Mouse (Mus musculus): ENCODE data around the gene Adgrg3.

The Adgrg3 gene

DNA sequence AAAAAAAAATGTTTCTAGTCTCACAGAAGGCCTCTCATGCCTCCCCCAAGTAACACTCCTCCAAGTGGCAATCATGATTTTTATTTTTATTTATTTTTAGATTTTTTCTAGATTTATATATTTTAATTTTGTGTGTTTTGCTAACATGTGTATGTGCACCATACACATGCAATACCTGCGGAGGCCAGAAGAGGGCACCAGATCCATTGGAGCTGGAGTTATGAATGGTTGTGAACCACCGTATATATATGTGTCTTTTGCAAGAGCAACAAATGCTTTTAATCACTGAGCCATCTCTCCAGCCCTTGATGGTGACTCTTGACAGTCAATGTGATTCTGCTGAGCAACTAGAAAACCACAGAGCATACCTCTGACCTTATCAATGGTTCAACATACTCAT lies 7.9 kb downstream of the Adgrg3 start:
- DNase-seq (ENCODE audit: low read depth, low spot score) = peak; percentile 17

DNA sequence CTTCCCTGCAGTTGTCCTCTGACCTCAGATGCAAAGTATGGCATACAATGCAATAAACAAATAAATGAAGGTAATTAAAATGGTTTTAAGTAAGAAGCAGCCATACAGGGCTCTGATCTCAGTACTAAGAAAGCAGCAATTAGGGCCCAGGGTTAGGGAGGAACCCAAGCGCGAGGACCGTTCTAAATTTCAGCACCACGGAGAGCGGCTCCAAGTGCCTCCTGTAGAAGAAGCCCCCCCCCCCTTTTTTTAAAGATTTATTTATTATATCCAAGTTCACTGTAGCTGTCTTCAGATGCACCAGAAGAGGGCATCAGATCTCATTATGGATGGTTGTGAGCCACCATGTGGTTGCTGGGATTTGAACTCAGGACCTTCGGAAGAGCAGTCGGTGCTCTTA lies 10.9 kb downstream of the Adgrg3 start:
- peak; percentile 10 for DNase-seq (ENCODE audit: low read depth, low spot score)

DNA sequence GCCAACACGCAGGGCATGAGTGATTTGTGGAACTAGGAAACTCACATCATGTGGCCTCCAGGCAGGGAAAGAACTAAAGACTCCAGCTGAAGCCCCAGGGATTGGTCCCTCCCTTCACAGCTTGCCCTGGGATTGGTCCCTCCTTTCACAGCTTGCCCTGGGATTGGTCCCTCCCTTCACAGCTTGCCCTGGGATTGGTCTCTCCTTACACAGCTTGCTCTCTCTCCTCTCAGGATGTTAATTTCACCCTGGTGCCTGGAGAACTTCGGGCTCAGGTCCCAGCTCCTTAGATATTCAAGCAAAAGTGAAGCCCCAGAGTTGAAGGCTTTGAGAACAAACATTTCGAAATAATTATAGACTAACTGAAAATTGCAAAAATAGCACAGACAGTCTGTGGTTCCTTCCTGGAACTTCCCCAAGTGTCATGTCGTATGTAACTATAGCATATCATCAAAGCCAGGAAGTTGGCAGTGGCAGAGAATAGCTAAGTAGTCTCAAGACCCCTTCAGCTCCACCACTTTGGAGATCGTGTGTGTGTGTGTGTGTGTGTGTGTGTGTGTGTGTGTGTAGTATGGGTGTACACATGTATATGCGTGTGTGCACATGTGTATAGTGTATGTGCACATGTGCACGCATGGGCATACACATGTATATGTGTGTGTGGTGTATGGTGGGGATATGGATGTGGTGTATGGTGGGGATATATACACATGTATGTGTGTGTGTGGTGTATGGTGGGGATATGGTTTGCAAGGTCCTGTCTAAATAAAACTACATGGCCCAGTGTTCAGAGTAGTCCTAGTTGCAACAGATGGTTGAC lies 19.8 kb downstream of the Adgrg3 start:
- no peak for DNase-seq (ENCODE audit: low read depth, low spot score)

DNA sequence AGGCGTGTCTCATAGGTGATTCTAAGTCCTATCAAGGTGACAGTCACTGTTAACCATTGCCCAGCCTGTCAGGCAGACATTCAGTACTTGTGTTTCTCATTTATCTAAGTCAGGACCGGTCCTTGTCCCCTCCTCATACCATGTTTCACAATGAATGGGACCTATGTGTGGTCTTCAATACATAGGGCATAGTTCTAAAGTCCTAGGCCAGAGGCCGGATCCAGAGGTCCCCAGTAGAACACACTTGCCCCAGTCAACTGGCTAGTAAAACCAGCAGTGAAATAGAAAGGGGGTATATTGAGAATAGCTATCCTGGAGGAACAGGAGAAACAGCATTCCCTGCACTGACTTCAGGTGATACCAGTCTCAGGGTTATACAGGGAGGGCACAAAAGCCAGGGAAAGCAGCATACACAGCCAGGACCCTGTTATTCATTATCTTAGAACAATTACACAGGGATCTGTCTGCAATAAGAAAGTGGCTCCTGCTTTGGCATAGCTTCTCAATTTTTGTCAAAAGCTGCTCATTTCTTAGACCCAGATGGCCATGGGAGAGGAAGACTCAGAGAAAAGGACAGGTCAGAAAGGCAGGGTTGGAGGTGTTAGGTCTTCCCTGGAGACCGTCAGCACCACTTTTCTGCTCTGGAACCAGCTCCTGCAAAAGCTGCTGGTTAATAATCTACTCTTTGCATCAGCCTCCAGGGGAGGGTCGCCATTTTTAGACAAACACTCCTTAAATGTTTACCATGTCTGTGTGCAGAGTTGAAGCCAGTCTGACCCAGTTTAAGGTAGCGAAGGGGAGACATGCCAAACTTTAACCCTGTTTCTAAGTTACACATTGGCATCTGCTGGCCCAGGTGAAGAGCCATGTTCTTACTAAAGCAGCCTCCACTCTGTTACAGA lies 24.6 kb downstream of the Adgrg3 start:
- no peak for DNase-seq (ENCODE audit: low read depth, low spot score)

DNA sequence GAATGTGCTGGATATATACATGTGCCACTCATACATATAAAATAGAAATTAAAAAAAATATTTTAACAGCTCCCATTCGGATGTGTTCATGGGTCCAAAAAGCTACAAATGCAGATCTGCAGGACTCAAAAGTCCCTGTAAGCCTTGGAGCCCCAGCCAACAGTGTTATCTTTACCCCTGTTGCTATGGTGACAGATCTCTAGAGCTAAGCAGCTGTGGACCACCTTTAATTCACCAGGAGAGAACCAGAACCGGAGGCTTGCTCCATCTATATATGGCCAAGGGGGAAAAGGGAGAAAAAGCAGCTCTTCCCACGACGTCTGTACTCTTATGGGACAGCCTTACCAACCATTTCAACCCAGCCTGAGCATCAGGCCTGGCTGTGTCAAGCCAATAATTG lies 27.3 kb downstream of the Adgrg3 start:
- no peak for DNase-seq (ENCODE audit: low read depth, low spot score)

DNA sequence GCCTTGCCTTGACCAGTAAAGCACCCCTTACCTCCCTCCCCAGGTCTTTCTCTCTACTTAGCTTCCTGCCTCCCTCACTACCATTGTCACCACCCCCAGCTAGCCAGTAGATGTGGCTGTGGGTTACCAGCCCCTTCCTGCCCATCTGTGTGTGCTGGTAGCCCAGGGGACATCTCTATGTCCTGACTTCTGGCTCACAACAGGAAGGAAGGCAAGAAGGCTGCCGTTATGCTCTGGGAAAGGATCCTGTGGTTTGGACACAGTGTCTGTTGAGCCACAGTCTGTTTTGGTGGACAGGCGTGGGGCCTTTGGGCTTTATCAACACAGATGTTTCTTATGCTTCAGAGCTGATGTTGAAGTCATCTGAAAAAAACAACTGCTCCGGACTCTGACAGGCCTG lies 29.5 kb downstream of the Adgrg3 start:
- no peak for DNase-seq (ENCODE audit: low read depth, low spot score)

DNA sequence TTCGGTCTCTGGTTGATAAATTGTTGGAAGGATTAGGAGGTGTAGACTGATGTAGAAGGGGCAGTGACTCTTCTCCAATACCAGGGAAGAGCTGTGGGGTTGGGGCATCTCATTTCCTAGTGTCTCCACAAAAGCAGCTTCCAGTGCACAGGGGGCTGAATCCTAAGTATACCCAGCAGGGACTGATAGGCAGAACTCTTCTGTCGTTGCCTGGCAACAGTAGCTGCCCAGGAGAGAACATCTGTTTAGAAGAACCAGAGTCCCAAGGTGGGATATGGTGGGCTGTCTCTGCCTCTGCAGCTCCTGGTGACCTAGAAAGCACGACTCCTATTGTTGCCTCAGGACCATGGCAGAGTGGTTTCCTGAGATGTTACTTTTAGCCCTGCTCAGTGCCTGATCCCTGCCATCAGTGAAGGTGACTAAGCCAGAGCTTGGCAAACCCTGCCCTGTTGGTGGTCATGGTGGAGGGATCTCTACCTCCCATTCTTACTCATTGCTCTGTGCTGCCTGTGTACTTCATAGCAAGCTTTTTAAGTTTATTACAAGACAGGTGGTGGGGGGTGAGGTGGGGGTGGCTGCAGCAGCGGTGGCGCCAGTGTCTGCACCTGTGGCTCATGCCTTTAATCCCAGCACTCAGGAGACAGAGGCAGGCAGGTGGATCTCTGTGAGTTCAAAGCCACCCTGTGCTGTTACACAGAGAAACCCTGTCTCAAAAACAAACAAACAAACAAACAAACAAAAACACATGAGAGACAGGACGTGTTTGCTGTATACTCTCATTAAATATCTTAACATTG lies 30.6 kb downstream of the Adgrg3 start:
- DNase-seq (ENCODE audit: low read depth, low spot score) = no peak

DNA sequence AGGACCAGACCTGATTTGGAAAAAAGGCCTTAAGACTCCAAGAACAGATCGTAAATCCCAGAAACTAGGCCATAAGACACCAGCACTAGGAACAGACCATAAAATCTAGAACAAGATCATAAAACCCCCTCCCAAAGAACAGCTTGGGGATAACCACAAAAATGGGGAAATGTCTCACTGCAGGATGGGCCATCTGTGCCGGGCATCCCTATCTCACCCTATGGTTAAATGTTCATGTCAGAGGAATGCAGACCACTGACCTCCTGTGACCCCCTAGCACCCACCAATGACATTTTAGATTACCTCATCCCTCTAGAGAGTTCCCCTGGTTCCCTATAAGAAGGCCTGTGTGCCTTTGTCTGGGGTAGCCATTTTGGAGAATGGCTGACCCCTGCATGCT lies 32.1 kb downstream of the Adgrg3 start:
- DNase-seq (ENCODE audit: low read depth, low spot score) = no peak

DNA sequence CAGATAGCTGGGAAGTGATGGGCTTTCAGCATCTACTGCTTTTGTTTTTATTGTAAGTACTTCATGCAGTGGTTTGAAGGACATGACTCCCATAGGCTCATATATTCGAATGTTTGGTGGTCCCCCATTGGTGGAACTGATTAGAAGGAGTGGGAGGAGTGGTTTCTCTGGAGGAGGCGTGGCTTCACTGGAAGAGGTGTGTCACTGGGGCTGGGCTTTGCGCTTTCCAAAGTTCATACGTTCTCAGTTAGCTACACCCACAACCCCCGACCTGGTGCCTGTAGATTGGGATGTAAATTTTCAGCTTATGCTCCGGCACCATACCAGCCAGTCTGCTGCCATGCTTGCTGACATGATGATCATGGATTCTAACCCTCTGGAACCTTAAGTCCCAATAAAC lies 36.9 kb downstream of the Adgrg3 start:
- no peak for DNase-seq (ENCODE audit: low read depth, low spot score)

DNA sequence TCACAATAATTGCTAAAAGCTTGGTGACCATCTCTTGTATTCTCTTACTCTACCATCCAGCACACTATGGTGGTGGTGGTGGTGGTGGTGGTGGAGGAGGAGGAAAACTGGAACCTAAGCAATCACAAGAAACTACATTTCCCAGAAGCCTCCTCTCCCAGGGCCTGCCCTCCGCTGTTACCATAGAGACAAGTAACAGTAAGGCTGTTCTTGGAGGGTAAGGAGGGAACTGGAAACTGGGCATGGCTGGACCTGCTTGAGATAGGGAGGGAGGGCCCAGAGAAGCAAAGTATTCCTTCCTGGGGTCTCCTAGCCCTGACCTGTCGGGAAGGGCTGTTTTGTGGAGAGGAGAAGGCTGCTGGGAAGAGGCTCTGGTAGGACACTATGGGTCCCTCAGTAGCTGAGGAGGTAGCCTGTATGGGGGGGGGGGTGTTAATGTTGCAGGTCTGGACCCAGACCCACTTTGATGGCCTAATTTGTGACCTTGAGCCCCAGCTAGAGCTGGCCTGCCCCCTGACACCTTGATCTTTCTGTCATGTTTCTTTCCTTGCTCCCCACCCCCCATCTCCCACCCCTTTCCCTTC lies 37.5 kb downstream of the Adgrg3 start, which contains the start of gene Drc7:
TSS of gene Drc7 (plus strand) at position 177 of the 584 bp plus-strand sequence.
- no peak for DNase-seq (ENCODE audit: low read depth, low spot score)

DNA sequence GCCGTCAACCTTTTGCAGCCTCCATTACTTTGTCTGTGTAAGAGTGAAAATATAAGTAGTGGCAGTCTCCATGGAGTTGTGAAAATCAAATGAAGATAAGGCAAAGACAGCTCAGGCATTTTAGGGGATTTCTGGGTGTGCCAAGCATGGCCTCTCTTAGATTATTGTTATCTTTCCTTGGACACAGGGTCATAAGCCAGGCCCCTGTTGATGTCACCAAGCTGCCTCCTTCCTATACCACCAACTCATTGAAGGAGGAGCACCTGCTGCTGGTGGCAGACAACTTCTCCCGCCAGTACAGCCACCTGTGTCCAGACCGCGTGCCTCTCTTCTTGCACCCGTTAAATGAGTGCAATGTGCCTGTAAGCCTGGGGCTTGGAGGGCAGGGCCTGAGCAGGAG lies 38.9 kb downstream of the Adgrg3 start:
- no peak for DNase-seq (ENCODE audit: low read depth, low spot score)

DNA sequence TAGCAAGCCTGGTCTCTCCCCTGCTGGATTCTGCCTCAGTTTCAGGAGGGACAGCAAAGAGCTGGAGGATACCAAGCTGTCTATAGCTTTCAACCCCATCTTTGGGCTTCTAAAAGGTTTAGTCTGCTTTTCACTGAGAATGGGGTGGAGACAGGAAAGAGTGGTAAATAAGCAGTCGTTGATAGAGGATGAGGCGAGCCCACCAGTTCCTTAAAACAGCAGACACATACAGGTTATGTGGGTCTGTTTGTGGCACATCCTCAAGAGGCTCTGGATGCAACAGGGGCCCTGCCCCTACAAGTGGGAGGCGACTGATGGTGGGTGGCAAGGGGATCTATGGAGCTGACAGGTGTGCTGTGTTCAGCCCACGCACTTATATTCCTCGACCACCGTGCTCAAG lies 41.2 kb downstream of the Adgrg3 start:
- no peak for DNase-seq (ENCODE audit: low read depth, low spot score)

DNA sequence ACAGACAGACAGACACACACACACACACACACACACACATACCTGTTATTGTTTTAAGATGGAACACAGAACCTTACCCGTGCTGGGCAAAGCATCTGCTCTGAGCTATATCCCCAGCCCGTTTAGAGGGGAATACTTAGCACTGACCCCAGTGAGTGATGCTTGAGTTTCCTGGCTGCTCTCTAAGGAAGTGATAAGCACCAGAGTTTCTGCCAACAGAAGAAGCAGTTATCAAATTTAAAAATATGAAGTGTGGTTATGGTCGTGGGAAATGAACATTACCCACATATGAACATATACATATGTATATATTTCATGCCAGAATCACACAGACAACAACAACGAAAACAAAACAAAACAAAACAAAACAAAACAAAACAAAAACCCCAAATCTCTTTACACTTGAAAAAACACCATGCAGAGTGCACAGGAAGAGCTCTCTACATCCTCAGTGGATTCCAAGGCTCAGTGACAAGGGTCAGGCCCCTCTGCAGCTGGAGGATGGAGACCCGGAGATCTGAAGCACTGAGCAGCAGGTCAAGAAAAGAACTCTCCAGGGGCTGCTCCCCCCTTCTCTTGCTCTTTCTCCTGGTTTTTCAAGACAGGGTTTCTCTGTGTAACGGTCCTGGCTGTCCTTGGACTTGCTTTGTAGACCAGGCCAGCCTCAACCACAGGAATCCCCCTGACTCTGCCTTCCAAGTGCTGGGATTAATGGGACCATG lies 42.5 kb downstream of the Adgrg3 start:
- no peak for DNase-seq (ENCODE audit: low read depth, low spot score)

DNA sequence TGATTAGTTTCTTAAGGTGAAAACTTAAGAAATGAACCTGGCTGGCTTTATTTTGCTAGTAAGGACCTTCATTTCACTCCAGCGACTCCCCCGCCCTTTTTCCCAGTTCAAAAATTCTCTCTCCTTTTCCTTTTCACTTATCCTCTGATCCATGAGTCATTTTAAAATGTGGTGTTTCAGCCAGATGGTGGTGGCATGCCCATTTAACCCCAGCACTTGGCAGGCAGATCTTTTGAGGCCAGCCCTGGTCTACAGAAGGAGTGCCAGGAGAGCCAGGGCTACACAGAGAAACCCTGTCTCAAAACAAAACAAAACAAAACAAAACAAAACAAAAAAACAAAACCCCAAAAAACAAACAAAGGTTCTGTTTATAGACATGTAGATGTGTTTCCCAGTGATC lies 47.0 kb downstream of the Adgrg3 start:
- DNase-seq (ENCODE audit: low read depth, low spot score) = no peak

DNA sequence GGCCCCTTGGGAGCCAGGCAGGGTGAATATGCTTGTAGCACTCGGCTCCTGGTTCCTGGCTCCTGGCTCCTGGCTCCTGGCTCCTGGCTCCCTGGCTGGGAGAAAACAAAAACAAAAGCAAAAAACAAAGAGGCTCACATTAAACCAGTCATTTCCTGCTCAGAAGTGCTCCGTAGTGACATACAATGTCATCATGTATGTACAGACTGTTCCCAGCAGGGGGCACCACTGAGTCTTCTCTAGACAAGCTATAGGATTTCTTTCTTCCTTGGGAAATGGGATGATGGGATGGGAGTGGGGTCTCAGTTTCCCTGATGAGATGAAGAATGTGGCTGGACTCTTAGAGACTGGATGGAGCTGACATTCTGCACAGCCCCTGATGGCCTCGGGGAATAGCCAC lies 50.1 kb downstream of the Adgrg3 start:
- DNase-seq (ENCODE audit: low read depth, low spot score) = peak; percentile 66

DNA sequence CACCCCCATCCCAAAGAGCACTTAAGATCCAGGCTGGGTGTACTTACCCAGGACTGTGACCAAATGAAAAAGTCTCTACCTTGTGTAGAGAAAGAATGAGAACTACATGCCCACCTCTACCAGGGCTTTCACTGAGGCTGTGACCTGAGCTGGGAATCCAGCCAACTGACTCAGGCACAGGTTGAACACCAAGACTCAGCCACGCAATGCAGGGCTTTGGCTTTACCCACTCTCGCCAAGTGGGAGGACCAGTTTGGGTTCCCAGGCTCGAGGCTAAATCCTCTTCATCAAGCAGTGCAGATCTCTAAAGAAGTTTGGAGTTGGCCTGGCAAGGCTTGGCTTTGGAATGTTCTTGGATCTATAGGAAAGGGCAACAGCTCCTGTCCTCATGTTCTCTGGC lies 58.0 kb downstream of the Adgrg3 start:
- DNase-seq (ENCODE audit: low read depth, low spot score) = no peak

DNA sequence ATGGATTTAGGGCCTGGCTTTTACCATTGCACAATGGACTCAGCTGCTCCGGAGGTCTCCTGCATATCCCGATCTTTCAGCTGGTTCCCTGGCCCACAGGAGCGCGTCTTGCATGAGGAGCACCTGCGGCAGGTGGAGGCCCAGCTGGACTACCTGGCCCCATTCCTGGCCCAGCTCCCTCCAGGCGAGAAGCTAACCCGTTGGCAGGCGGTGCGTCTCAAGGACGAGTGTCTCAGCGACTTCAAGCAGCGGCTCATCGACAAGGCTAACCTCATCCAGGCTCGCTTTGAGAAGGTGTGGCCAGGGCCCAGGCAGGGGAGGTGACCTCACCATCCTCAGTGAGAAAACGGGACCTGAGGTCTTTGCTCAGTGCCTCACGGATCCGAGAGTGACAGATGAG lies 58.7 kb downstream of the Adgrg3 start:
- no peak for DNase-seq (ENCODE audit: low read depth, low spot score)

DNA sequence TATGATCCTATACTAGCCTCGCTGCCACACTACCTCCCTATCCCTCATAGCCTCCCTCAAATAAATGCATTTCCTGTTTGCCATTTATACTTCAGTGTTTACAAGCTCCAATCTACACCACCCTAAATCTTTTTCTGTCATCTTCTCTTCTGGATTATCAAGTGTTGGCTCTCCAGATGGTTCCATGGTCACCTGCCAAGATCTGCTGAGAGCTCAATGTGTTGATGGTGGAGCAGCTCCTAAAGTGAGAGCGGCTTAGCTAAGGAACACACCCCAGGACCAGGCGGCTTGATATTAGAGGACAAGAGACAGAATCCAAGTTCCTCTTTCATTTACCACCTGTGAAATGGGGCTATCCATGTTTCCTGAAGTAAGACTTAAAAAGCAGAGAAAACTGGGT lies 60.6 kb downstream of the Adgrg3 start:
- no peak for DNase-seq (ENCODE audit: low read depth, low spot score)

DNA sequence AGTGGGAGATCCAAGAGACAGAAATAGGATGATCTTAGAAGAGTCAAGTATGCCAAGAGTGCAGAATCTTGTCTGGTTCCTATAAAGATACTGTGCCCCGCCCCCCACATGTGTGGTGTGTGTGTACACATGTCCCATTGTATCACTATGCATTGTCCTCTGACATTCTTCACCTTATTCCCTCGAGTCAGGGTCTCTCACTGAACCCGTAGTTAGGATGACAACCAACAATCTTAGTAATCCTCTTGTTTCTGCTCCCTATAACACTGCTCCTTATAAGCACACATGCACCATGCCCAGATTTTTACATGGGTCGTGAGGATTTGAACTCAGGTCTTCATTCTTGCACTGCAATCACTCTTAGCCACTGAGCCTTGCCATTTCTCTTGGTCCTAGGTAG lies 61.8 kb downstream of the Adgrg3 start:
- DNase-seq (ENCODE audit: low read depth, low spot score) = no peak

DNA sequence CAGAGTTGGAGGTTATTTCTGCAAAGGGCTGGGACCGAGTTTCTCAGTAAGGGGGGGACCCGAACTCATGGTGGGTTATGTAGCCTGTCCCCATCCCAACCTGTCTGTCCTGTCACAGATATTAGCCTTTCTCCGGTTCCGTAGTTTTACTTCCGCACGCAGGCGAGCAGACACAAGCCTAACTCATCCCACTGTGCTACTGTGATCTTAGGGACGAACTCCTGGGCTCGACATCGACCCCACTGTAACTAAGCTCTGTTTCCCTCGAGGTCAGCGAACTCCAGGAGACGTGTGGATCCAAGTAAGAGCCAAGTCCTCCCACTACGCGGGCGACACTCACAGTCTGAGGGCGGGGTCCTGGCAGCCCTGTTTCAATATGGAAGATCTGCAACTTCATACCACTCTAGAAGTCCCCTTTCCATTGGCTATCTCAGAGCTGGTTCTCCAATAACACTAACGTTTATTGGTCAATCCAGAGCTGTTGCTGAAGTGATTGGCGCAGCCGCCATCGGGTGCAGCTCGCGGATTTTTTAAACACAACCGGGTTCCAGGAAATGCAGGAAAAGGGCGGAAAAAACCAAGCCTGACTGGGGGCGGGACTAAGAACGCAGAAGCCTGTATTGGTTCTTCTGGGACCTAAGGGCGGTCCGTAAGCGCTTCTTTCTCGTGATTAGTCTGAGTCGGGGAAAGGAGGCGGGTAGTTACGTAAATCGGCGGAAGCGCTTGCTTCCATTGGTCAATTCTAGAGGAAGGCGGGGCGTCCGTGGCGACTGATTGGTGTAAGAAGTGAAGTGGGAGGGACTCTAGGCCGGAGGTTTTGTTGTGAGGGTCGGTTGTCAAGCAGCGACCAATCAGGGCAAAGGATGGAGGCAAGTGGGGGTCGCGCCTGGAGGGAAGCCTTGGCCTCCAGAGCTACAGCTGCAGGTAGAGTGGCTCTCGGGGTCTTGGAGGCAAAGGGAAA lies 63.2 kb downstream of the Adgrg3 start, which contains the start of gene Katnb1:
TSS of gene Katnb1 (plus strand) at position 806 of the 961 bp plus-strand sequence.
- DNase-seq (ENCODE audit: low read depth, low spot score) = peak; percentile 100
